Mouse (Mus musculus) spleen, adult 2 months (tissue): ENCODE data around the gene Scn4a.

Source experiments
- CTCF ChIP-seq: fragments of 200-500 bp; IDR thresholded peaks from 2 replicates; pipeline ENCODE4 v1.5.1; 2011; ENCODE audit warnings: mild to moderate bottlenecking, inconsistent platforms; ENCODE audit not compliant: insufficient read depth, insufficient read length, insufficient replicate concordance; ENCODE audit errors: extremely low read depth
- POLR2A ChIP-seq: fragments of 200-500 bp; IDR thresholded peaks from 2 replicates; pipeline ENCODE4 v1.6.1; 2011; ENCODE audit warnings: low read depth, low read length, inconsistent platforms

DNA sequence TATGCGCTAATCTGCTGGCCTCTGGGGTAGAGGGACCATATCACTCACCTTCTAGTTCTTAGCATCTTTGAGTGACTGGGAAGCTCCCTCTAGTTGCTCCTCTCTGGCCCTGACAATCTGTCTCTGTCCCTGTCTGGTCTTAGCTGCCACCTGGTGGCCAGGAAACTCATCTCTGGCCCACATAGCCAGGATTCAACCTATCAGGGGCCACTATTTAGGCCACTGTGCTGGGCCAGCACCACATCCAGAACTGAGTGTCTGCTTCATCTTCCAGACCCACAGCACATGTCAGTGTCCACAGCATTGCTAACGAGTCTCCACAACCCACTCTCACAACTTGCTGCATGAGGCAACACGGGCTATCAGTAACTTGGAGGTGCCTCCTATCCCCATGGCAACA is 44.6 kb upstream of the Scn4a start:
- no peak for TF ChIP-seq POLR2A
- TF ChIP-seq CTCF = peak; percentile 11; the same call in 1 of the 2 replicates
